Mouse (Mus musculus) ES-Bruce4 (cell line): Measurements from ENCODE around the gene Fcgrt.

Source experiments
- CTCF ChIP-seq: IDR thresholded peaks from one replicate; pipeline ENCODE4 v1.8.1; 2011; ENCODE audit warnings: low read depth, low read length
- EP300 ChIP-seq: IDR thresholded peaks from 2 replicates; pipeline ENCODE4 v1.6.1; 2011; ENCODE audit warnings: low read depth, low read length; ENCODE audit not compliant: insufficient read depth
- POLR2A ChIP-seq: IDR thresholded peaks from one replicate; pipeline ENCODE4 v1.8.1; 2011; ENCODE audit warnings: low read length; ENCODE audit not compliant: insufficient read depth

DNA sequence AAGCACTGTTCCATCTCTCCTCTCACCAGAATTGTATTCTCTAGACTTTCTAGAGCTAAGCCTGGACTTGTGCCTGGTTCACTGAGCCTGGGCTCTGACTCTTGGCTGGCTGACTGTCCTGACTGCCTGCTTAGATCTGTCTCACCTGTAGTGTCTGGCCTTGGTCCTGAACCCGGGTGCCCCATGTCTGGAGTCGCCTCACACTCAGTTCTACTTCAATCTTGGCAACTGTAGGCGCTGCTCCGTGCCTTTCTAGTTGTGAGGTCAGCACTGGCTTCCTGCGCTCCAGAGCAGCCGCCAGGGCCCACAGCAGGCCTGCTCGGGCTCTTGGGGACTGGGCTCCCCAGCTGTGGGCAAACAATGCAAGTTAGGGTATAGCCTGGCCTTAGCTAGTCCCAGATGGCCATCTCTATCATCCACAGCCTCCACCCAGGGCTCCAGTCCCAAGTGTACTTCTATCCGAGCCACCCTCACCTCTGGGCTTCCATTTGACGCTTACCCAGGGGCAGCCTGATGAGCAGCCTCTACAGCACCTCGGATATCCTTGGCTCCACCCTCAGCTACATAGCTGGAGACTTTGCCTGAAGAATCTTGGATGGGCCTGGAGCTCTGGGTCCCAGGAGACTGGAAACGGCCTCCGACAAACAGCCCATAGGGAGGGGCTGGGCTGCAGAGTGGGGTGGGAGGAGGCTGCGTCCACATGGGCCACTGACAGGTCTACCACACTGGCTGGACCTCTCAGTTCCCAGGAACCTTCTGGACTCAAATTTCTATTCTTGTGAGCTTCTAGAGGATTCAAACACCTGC, 40.9 kb upstream of the Fcgrt start:
- TF ChIP-seq CTCF (no peak), POLR2A (no peak), EP300 (no peak)
